8 mouse cellular contexts compared by ENCODE assay signal in genomic region chr1:90590797-90591196, GRCm38 (mm10). TPM values are rescaled to one million over a fixed set of nuclear protein-coding genes. Genes with fewer than 3 reads are reported as not detected.
DNase-seq lines count a peak whose midpoint lies in the region; ATAC-seq and TF ChIP-seq lines count a peak whose summit lies in the region.

No protein-coding gene starts in this region.

- H3K9me3 ChIP-seq in forebrain, postnatal 0 days (ENCODE audit: low read length) = no peaks in the 10 kb centered on the region
- no peaks in the 10 kb centered on the region for H3K9me3 ChIP-seq in hindbrain, embryonic 14.5 days (ENCODE audit: control insufficient read depth, low read length)
- H3K9me3 ChIP-seq in liver, embryonic 12.5 days (replicated peaks) = no peaks in the 10 kb centered on the region

- ATAC-seq in forebrain, postnatal 0 days = peak; percentile 70
- no peak for ATAC-seq in hindbrain, embryonic 14.5 days (ENCODE audit: low FRiP score)
- ATAC-seq in liver, embryonic 12.5 days = peak; percentile 59; the same call in 1 of the 2 replicates

- no peaks in the 10 kb centered on the region for H3K36me3 ChIP-seq in forebrain, postnatal 0 days (ENCODE audit: insufficient read depth)
- no peaks in the 10 kb centered on the region for H3K36me3 ChIP-seq in hindbrain, embryonic 14.5 days (replicated peaks; ENCODE audit: control insufficient read depth, insufficient read depth)
- no peaks in the 10 kb centered on the region for H3K36me3 ChIP-seq in liver, embryonic 12.5 days

- TF ChIP-seq CTCF in forebrain, postnatal 0 days (IDR thresholded peaks at IDR 0.05; ENCODE audit: low read depth) = peak; percentile 73

- 34% methylated on average over 2 of the region's 2 CpGs for WGBS in forebrain, postnatal 0 days
- WGBS in hindbrain, embryonic 14.5 days = 36% methylated on average over 2 of the region's 2 CpGs
- WGBS in liver, embryonic 12.5 days (ENCODE audit: insufficient replicate concordance) = 43% methylated on average over 2 of the region's 2 CpGs

- H3K9ac ChIP-seq in forebrain, postnatal 0 days = no peak overlapping the region
- no peak overlapping the region for H3K9ac ChIP-seq in hindbrain, embryonic 14.5 days
- no peak overlapping the region for H3K9ac ChIP-seq in liver, embryonic 12.5 days

- no peaks in the 10 kb centered on the region for H3K4me1 ChIP-seq in forebrain, postnatal 0 days (ENCODE audit: insufficient read depth)
- no peaks in the 10 kb centered on the region for H3K4me1 ChIP-seq in hindbrain, embryonic 14.5 days (replicated peaks; ENCODE audit: control insufficient read depth, insufficient read depth, low read length)
- H3K4me1 ChIP-seq in liver, embryonic 12.5 days = peaks cover 9% of the 10 kb centered on the region

- H3K4me3 ChIP-seq in forebrain, postnatal 0 days (ENCODE audit: low read depth, low read length) = no peak overlapping the region
- H3K4me3 ChIP-seq in hindbrain, embryonic 14.5 days (replicated peaks; ENCODE audit: low read length) = no peak overlapping the region
- H3K4me3 ChIP-seq in liver, embryonic 12.5 days = no peak overlapping the region

- peak; percentile 33 for DNase-seq in ovary, postnatal 36 days (ENCODE audit: low spot score)
- DNase-seq in ovary, adult 18-20 months (ENCODE audit: low spot score) = no peak
- DNase-seq in adrenal gland, postnatal 25 days = peak; percentile 44
- peak; percentile 78 for DNase-seq in forebrain, postnatal 0 days
- peak; percentile 76 for DNase-seq in hindbrain, embryonic 14.5 days (ENCODE audit: low spot score)
- DNase-seq in retina, postnatal 7 days (ENCODE audit: low read depth, low spot score) = peak; percentile 39
- no peak for DNase-seq in cerebellum, adult 9-10 months

- no peak overlapping the region for H3K27ac ChIP-seq in forebrain, postnatal 0 days (ENCODE audit: low read depth, low read length)
- no peak overlapping the region for H3K27ac ChIP-seq in hindbrain, embryonic 14.5 days
- no peak overlapping the region for H3K27ac ChIP-seq in liver, embryonic 12.5 days

- no peak overlapping the region for H3K4me2 ChIP-seq in forebrain, postnatal 0 days (ENCODE audit: low read depth)
- no peak overlapping the region for H3K4me2 ChIP-seq in hindbrain, embryonic 14.5 days (replicated peaks)
- no peak overlapping the region for H3K4me2 ChIP-seq in liver, embryonic 12.5 days

- peaks cover 5% of the 10 kb centered on the region; the same call in 1 of the 2 replicates for H3K27me3 ChIP-seq in forebrain, postnatal 0 days (ENCODE audit: insufficient read depth, low read length)
- peaks cover 4% of the 10 kb centered on the region; the same call in 1 of the 2 replicates for H3K27me3 ChIP-seq in hindbrain, embryonic 14.5 days (ENCODE audit: control insufficient read depth, insufficient read depth, low read length)
- no peaks in the 10 kb centered on the region; the same call in 1 of the 2 replicates for H3K27me3 ChIP-seq in liver, embryonic 12.5 days (replicated peaks)

RNA-seq across cellular contexts. Expression of gene Cops8, which starts 12.0 kb away (rescaled TPM):
- total RNA-seq in adrenal gland, postnatal 25 days (2021) = 71.7 and 74.6 TPM in 2 replicates
- 108 and 113 TPM in 2 replicates for total RNA-seq in forebrain, postnatal 0 days (2014; rRNA removed)
- 188 and 192 TPM in 2 replicates for polyA plus RNA-seq in forebrain, postnatal 0 days (2015; fragmentation: Nextera tagmentation; extraction: Ambion mirVana)
- polyA plus RNA-seq in hindbrain, embryonic 14.5 days (2014; fragmentation: Nextera tagmentation; extraction: Ambion mirVana) = 177 and 179 TPM in 2 replicates
- 79.8 and 80.3 TPM in 2 replicates for polyA plus RNA-seq in liver, embryonic 12.5 days (2016; fragmentation: Nextera tagmentation; extraction: Ambion mirVana)

Comparison
In these comparisons a context has a peak if more than half of its experiments do, and no peak if none do; other contexts are left out.
1. DNase-seq: peak in ovary, postnatal 36 days (single experiment), adrenal gland, postnatal 25 days (single experiment), forebrain, postnatal 0 days (single experiment), hindbrain, embryonic 14.5 days (single experiment) and retina, postnatal 7 days (single experiment); none in ovary, adult 18-20 months (single experiment) and cerebellum, adult 9-10 months (single experiment).